Mouse (Mus musculus): ENCODE measurements at regions not wholly inside any gene's neighbourhood (a gene's known extent, or its start where the extent isn't known, plus 50 kb on each side); places are given as distances from the start of the nearest gene placed in this dataset.

- Histone ChIP-seq H3K4me1 (ENCODE audit: control insufficient read depth, insufficient read depth, low read length) (peaks cover 7% of the 10 kb centered on the region; the same call in 1 of the 2 replicates), H3K27ac (ENCODE audit: low read depth, low read length) (no peak overlapping the region), H3K36me3 (ENCODE audit: control insufficient read depth, insufficient read depth, low read length) (no peaks in the 10 kb centered on the region), H3K9ac (replicated peaks; ENCODE audit: low read depth, low read length) (no peak overlapping the region), H3K27me3 (ENCODE audit: control insufficient read depth, insufficient read depth, low read length) (no peaks in the 10 kb centered on the region), H3K4me3 (ENCODE audit: low read depth, low read length) (no peak overlapping the region), H3K4me2 (ENCODE audit: low read depth, low read length) (no peak overlapping the region), H3K9me3 (ENCODE audit: control insufficient read depth, low read length) (no peaks in the 10 kb centered on the region)
- ATAC-seq (ENCODE audit: low read depth): no peak
- WGBS: 26% methylated on average over 6 of the region's 6 CpGs
Observed at GRCm38 (mm10) chr5:121078531-121078930, 68.6 kb upstream of the Rph3a start.

DNA sequence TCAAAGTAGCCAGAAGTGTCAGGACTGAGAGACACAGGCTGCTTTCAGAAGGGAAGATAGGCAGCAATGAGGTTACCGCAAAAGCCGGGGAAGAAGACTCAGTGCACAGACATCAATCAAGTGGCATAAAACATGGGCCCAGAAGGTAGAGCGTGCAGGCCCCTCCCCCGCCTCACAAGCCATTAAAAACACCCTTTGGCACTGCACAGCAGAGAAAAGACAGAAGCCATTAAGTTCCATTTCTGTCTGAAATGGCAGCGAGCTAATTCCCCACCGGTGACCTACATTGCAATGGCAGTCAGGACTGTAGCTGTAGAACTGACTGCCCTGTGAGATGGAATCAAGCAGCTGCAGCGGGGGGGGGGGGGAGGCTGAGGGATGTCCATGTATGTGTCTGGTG is 66.8 kb upstream of the Rph3a start:
- Histone ChIP-seq H3K27me3 (ENCODE audit: control insufficient read depth, insufficient read depth, low read length) (no peaks in the 10 kb centered on the region), H3K4me2 (ENCODE audit: low read depth, low read length) (no peak overlapping the region), H3K9me3 (ENCODE audit: control insufficient read depth, low read length) (no peaks in the 10 kb centered on the region), H3K4me1 (ENCODE audit: control insufficient read depth, insufficient read depth, low read length) (peaks cover 7% of the 10 kb centered on the region; the same call in 1 of the 2 replicates), H3K36me3 (ENCODE audit: control insufficient read depth, insufficient read depth, low read length) (no peaks in the 10 kb centered on the region), H3K4me3 (ENCODE audit: low read depth, low read length) (no peak overlapping the region), H3K9ac (replicated peaks; ENCODE audit: low read depth, low read length) (no peak overlapping the region), H3K27ac (ENCODE audit: low read depth, low read length) (peak overlapping the region; percentile 70)
- ATAC-seq (ENCODE audit: low read depth): peak; percentile 51
- WGBS: 46% methylated on average over 7 of the region's 7 CpGs

DNA sequence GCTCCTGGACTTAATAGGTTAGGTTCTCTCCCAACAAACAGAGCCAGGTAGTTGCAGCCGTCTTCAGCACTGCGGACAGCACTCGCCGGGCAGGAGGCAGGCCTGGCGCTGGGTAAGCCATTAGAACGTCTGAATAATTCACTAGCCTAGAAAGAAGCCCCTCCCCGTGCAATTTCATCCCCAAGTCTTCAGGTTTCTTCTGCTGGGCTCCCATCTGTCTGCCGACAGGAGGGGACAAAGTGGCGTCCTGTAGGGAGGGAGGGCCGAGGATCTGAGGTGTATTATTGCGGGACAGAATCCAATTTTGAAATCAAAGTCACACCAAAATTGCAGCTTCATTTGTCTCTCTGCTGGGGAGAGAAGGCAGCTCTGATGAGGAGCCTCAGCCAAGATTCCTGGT is 58.9 kb upstream of the Rph3a start:
- WGBS: 1% methylated on average over 11 of the region's 11 CpGs
- H3K27ac ChIP-seq (ENCODE audit: low read depth, low read length): no peak overlapping the region

GRCm38 (mm10) chr5:121064721-121065120 is 54.8 kb upstream of the Rph3a start:
- Histone ChIP-seq H3K27ac (ENCODE audit: low read depth, low read length) (no peak overlapping the region), H3K4me3 (ENCODE audit: low read depth, low read length) (no peak overlapping the region), H3K9ac (replicated peaks; ENCODE audit: low read depth, low read length) (no peak overlapping the region), H3K9me3 (ENCODE audit: control insufficient read depth, low read length) (no peaks in the 10 kb centered on the region), H3K4me2 (ENCODE audit: low read depth, low read length) (no peak overlapping the region), H3K36me3 (ENCODE audit: control insufficient read depth, insufficient read depth, low read length) (no peaks in the 10 kb centered on the region), H3K27me3 (ENCODE audit: control insufficient read depth, insufficient read depth, low read length) (no peaks in the 10 kb centered on the region), H3K4me1 (ENCODE audit: control insufficient read depth, insufficient read depth, low read length) (no peaks in the 10 kb centered on the region)
- no peak for ATAC-seq (ENCODE audit: low read depth)
- WGBS: 80% methylated on average over 12 of the region's 12 CpGs

More for the DNA sequence above, 58.9 kb upstream of the Rph3a start:
- Histone ChIP-seq H3K4me3 (ENCODE audit: low read depth, low read length) (no peak overlapping the region), H3K9me3 (ENCODE audit: control insufficient read depth, low read length) (no peaks in the 10 kb centered on the region), H3K4me2 (ENCODE audit: low read depth, low read length) (no peak overlapping the region), H3K36me3 (ENCODE audit: control insufficient read depth, insufficient read depth, low read length) (no peaks in the 10 kb centered on the region), H3K4me1 (ENCODE audit: control insufficient read depth, insufficient read depth, low read length) (no peaks in the 10 kb centered on the region), H3K27me3 (ENCODE audit: control insufficient read depth, insufficient read depth, low read length) (no peaks in the 10 kb centered on the region), H3K9ac (replicated peaks; ENCODE audit: low read depth, low read length) (no peak overlapping the region)
- no peak for ATAC-seq (ENCODE audit: low read depth)

- Histone ChIP-seq H3K9ac (replicated peaks; ENCODE audit: low read depth, low read length) (no peak overlapping the region), H3K4me3 (ENCODE audit: low read depth, low read length) (no peak overlapping the region), H3K9me3 (ENCODE audit: control insufficient read depth, low read length) (no peaks in the 10 kb centered on the region), H3K4me1 (ENCODE audit: control insufficient read depth, insufficient read depth, low read length) (no peaks in the 10 kb centered on the region), H3K27me3 (ENCODE audit: control insufficient read depth, insufficient read depth, low read length) (no peaks in the 10 kb centered on the region), H3K4me2 (ENCODE audit: low read depth, low read length) (no peak overlapping the region), H3K36me3 (ENCODE audit: control insufficient read depth, insufficient read depth, low read length) (no peaks in the 10 kb centered on the region), H3K27ac (ENCODE audit: low read depth, low read length) (no peak overlapping the region; the same call in 1 of the 2 replicates)
- ATAC-seq (ENCODE audit: low read depth): peak; percentile 54; the same call in 1 of the 2 replicates
- 30% methylated on average over 4 of the region's 4 CpGs for WGBS
Observed at GRCm38 (mm10) chr5:121062930-121063584, 53.2 kb upstream of the Rph3a start.

- no peak overlapping the region for H3K27ac ChIP-seq (ENCODE audit: low read depth, low read length)
- H3K4me1 ChIP-seq (ENCODE audit: control insufficient read depth, insufficient read depth, low read length): no peaks in the 10 kb centered on the region
- no peak overlapping the region for H3K4me2 ChIP-seq (ENCODE audit: low read depth, low read length)
- H3K9me3 ChIP-seq (ENCODE audit: control insufficient read depth, low read length): no peaks in the 10 kb centered on the region
- no peak overlapping the region for H3K4me3 ChIP-seq (ENCODE audit: low read depth, low read length)
- no peaks in the 10 kb centered on the region for H3K27me3 ChIP-seq (ENCODE audit: control insufficient read depth, insufficient read depth, low read length)
- WGBS: 76% methylated on average over 2 of the region's 2 CpGs
- no peak for ATAC-seq (ENCODE audit: low read depth)
- H3K9ac ChIP-seq (replicated peaks; ENCODE audit: low read depth, low read length): no peak overlapping the region
- H3K36me3 ChIP-seq (ENCODE audit: control insufficient read depth, insufficient read depth, low read length): no peaks in the 10 kb centered on the region
Observed at GRCm38 (mm10) chr5:121061688-121062087, 51.8 kb upstream of the Rph3a start.
